Mouse (Mus musculus): ENCODE data around the gene Hoxb5.

The Hoxb5 gene

DNA sequence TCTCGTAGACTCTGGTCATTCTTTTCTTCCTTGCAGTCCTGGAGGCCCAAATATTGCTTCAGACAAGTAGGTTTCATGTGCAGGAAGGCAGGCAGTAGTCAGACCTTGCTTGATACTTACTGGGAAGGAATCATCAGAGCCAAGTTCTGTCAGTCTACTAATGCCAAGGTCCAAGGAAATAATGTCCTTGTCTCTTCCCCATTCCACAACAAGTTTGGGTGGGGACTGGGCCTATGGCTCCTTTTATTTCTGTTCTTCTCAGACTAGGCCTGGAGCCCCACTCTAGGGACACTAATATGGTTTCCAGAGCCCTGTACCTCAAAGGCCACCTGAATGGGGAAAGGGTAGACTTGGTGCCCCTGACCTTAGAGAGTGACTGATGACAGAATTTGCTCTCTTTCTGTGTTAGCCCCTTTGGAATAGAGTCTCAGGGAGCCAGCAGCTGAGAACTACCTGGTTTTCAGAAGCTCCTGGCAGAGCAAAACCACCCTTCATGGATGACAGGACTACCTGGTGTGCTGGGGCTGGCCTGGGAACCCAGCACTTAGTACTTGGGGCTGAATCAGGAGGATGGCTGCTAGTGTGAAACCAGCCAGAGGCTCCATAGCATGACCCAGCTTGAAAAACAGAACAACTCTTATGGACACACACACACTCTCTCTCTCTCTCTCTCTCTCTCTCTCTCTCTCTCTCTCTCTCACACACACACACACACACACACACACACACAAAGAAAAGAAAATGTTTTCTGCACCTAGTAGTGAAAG, 14.5 kb upstream of the Hoxb5 start:
- no peak for DNase-seq (ENCODE audit: low read depth, low spot score)

DNA sequence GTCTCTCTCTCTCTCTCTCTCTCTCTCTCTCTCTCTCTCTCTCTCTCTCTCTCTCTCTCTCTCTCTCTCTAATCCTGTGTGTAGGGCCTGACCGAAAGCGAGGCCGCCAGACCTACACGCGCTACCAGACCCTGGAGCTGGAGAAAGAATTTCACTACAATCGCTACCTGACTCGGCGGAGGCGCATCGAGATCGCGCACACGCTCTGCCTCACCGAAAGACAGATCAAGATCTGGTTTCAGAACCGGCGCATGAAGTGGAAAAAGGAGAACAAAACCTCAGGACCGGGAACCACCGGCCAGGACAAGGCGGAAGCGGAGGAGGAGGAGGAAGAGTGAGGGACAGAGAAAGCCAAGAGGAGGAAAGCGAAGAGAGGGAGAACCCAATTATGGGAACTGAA, 13.8 kb upstream of the Hoxb5 start:
- DNase-seq (ENCODE audit: low read depth, low spot score): no peak

- no peak for DNase-seq (ENCODE audit: low read depth, low spot score)
Observed at GRCm38 (mm10) chr11:96289837-96290236, 13.3 kb upstream of the Hoxb5 start.

GRCm38 (mm10) chr11:96290705-96291355, 12.3 kb upstream of the Hoxb5 start:
- DNase-seq (ENCODE audit: low read depth, low spot score): no peak

DNA sequence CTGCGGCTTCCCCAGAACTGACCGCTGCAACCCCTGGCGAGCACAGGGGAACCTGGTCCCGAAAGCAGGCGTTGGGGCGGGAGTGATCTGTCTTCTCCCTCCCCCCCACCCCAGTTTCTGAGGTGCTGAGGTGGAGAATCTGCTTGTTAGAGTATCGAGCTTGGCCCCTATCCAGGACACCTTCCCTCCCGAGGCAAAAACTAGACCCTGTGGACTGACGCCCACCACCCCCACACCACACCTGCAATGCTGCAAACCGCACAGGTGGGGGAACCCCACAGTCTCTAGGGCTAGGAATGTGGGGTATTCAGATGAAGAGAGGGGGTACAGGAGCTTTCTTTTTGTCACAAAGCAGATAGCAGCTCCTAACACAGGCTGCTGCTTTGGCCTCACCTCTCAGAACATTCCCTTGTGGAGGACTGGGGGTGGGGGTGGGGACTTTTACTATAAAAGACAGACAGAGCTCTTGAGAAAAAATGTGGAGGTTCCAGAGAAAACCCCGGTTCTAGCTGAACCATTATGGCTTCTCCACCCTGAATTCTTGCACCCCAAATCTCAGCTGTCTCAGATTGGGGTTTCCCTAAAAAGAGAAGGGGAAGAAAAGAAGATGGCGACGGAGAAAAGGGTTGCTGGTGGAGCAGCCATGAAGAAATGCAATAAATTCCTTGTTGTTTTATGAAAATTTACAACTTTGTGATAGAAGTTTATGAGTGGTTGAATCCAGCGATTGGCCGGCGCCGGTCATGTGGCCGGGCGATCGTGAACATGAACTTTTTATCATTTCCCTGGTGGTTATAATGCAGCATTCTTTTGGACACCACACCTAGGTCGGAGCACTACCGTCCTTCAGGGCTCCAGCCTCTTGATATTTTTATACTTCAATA, 11.2 kb upstream of the Hoxb5 start, which contains the start of gene Hoxb6:
TSS of gene Hoxb6 (plus strand) at position 796 of the 884 bp plus-strand sequence.
- no peak for DNase-seq (ENCODE audit: low read depth, low spot score)

DNA sequence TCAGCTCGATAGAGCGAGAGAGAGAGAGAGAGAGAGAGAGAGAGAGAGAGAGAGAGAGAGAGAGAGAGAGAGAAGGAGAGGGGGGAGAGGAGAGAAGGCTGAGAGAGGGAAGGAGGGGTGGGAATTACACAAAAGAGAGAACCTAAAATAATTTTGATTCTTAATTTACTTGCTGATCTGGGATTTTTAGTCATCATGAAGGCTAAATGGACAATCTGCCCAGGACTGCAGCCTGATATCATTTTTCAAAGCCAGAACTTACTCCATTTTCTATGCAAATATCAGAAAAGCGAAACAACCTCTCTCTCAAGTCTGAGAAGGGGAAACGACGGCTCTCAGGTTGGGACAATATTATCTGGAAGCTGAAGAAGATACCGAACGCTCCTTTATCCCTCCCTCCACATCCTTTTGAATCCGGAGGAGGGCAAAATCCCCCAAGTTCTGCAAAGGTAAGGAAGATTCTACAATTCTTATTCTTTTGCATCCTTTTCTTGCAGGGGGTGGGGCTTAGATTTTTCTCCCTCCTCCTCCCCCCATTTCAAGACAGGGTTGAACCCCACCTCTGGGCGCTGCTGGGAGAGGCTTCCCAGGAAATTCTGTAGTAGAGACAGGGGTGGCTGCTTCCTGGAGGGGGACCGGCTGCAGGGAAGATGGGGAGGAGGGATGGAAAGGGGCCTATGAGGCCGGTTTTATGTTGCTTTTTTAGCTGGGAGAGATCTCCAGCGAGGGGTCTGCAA, 10.4 kb upstream of the Hoxb5 start:
- peak; percentile 9 for DNase-seq (ENCODE audit: low read depth, low spot score)

DNA sequence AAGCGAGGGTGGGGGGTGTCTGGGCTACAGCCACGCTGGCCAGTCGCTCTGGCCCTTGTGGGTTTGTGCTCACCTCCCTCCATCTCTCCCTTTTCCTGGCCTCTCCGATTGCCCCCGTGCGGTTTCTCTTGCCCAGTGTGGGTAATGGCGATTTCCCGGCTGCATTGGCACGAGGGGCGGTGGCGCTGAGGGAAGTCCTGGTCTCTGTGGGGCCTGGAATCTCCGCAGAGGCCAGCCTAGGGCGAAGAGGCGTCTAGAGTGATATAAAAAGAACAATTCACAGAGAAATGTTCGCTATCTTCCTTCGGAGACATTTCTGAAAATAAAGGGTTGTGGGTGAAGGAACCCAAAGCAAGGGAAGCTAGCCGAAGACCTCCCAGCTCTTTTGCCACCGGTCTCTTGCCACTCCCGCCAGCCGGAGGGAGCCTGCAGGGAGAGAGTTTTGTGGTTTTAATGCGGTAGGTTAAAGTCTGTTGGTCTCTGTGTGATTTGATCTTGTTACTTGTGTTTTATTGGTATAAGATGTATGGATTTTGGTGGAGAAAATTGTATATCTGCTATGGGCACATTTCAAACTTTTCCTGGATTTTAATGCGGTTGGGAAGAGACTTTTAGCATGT, 9.7 kb upstream of the Hoxb5 start:
- peak; percentile 9 for DNase-seq (ENCODE audit: low read depth, low spot score)

DNA sequence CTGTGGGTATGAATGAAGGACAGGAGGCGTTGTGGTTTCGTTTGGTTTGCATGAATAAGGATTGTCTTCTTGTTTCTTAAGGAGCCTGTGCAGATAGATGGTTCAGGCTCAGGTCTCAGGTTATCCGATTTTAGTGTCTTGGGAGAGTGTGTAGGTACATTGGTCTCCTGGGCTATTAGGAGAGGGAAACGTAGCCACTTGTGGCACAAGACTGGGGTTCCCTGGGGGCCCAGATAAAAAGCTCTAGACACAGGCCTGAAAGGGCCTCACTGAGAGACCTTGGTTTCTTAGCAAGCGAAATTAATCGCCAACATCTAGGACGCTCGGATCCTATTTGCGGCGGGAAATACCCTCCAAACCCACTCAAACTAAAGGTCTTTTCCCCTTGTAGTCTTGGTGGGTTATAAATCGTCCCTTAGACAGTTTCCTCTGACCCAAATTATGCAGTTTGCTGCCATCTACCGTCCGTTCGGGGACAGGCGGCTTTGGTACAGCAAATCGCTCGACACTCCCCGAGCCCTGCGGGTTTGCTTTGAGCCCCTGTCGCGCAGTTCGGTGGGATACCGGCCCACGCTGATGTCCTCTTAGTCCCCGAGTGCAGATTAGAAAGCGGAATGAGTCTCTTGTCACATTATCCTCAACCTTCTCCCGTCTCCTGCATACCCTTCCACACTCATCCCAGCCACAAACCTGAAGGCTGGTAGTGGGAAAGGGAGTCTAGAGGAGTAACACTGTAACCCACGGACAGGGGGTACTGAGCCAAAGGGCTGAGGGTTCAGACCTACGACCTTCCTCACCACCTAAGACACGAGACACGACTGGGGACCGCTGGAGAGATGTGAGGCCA, 8.7 kb upstream of the Hoxb5 start:
- peak; percentile 92 for DNase-seq (ENCODE audit: low read depth, low spot score)

GRCm38 (mm10) chr11:96295092-96295835, 7.9 kb upstream of the Hoxb5 start:
- DNase-seq (ENCODE audit: low read depth, low spot score): no peak

GRCm38 (mm10) chr11:96296997-96297396, 6.1 kb upstream of the Hoxb5 start:
- DNase-seq (ENCODE audit: low read depth, low spot score): no peak

DNA sequence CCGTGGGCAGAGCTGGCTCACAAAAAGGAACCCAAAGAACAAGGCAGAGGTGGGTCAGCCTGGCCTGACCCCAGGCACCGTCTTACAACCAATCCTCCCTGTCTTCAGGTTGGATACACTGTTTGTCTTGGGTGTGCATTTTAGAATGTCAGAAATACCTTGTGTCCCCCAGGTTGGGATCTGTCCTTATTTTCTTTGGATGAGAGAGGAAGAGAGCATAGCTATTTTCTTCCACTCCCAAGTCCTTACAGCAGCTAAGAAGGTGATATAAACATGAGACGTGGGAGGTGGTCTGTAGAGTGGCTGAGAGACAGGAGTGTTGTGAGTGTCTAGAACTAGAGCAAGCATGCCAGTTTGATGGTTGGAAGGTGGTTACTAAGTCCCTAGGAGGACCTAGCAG, 5.7 kb upstream of the Hoxb5 start:
- no peak for DNase-seq (ENCODE audit: low read depth, low spot score)

GRCm38 (mm10) chr11:96297968-96298635, 5.0 kb upstream of the Hoxb5 start:
- DNase-seq (ENCODE audit: low read depth, low spot score): no peak

GRCm38 (mm10) chr11:96298895-96299667, 4.1 kb upstream of the Hoxb5 start:
- peak; percentile 64 for DNase-seq (ENCODE audit: low read depth, low spot score)

DNA sequence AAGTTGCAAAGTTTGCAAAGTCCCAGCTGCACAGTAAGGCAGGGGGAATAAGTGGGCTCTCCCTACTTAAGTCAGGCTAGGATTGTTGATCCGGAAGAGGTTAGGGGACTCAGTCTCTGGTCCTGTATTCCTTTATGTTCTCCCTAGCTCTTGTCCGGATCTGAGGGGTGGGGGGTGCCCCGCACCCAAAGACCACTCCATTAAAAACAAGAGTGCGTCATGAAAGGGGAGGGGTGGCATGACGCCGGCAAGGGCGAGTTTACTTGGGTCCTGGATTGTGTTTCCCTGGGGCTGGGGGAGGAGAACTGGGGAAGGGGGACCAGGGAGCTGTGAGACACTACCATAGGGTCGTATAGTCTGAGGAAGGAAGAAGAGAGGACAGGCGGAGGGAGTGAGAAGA, 3.4 kb upstream of the Hoxb5 start:
- no peak for DNase-seq (ENCODE audit: low read depth, low spot score)

DNA sequence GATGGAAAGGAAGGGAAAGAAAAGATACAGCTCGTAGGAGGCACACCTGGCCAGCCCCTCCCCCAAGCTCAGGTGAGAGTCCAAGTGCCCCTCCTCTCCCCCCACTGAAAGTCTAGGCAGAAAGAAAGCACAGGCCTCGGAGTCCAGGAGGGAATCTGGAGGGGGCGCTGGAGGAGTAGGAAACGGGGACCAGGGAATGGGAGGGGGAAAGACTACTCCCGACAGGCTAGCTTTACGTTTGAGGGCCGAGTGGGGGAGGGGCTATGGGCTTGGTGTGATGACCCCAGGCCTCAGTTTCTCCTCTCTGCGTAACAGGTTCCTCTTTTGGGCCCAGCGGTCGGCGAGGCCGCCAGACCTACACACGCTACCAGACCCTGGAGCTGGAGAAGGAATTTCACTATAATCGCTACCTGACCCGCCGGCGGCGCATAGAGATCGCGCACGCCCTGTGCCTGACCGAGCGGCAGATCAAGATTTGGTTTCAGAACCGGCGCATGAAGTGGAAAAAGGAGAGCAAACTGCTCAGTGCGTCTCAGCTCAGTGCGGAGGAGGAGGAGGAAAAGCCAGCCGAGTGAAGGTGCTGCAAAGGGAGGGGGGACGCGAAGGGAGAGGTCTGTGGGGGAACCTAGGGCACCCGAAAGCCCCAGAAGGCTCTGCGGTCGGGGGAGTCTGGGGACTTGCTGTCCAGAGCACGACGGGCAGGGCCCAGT, 2.6 kb upstream of the Hoxb5 start:
- DNase-seq (ENCODE audit: low read depth, low spot score): peak; percentile 67

DNA sequence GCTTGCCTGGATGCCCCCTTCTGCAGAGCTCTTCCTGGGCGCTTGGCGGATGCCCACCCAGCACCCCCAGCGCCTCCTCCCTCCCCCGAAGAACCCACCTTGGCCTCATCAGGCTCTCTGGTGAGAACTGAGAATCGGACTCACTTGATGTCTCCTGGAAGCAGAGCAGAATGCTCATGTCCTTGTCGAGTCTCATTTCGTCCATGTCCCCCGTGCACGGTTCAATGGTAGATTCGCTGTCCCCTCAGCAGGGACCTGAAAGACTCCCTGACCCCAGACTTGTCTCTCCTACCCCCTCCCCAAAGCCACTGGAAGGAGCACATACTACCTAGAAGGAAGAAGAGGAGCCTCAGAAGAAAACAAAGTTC, 2.1 kb upstream of the Hoxb5 start:
- DNase-seq (ENCODE audit: low read depth, low spot score): no peak

GRCm38 (mm10) chr11:96301837-96302236, 1.3 kb upstream of the Hoxb5 start:
- no peak for DNase-seq (ENCODE audit: low read depth, low spot score)
